Mouse (Mus musculus): ENCODE results near the gene Nadsyn1. TPM values are rescaled to one million over a fixed set of nuclear protein-coding genes. Genes with fewer than 3 reads are reported as not detected.

Nadsyn1 gene
- polyA plus RNA-seq, 1 experiment: 5.6 TPM

DNA sequence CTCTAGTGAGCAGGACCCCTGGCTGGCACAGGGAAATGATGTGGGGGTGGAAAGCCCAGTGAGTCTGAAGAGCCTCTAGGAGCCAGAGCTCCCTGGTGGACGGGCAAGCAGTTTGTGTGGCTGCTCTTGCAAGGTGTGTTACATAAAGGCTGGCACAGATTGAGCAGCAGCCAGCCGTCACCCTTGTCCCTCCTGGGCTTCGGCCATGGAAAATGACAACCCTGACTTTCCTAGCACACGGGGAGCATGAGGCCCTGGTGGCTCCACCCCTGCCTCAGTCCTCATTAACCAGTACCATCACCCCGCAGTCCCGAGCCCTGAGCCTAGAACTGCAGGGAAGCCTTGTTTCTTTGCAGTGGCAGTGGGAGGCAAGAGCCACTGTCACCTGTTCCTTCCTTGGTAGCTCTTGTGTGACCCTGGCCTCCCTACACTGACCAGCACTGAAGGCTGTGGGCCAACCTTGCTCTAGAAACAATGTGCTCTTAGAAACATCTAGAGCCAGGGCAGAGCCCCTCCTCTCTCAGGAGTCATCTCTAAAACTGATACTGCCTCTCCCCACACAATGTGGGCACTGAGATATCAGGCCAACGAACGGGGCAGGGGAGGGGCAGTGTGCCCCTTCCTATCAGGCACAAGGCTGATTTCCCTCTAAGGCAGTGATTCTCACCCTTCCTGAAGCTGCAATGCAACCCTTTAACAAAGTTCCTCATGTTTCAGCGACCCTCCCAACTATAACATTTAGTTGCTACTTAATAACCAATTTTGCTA is 67.1 kb downstream of the Nadsyn1 start:
- no peaks in the 10 kb centered on the region for H3K79me3 ChIP-seq (ENCODE audit: low read depth)
- no peaks in the 10 kb centered on the region for H3K36me3 ChIP-seq (ENCODE audit: control insufficient read depth, insufficient read depth)
- TF ChIP-seq USF1 (IDR thresholded peaks at IDR 0.05; ENCODE audit: low read depth): no peak
- no peak for TF ChIP-seq MYOG (IDR thresholded peaks at IDR 0.05; ENCODE audit: control insufficient read depth, extremely low read depth, insufficient read length)
- no peak for TF ChIP-seq FOSL1 (IDR thresholded peaks at IDR 0.05; ENCODE audit: insufficient read depth, low read length, poor library complexity, severe bottlenecking)
- no peak for TF ChIP-seq CTCF (IDR thresholded peaks at IDR 0.05; ENCODE audit: control insufficient read depth, insufficient read depth, insufficient read length)
- TF ChIP-seq CEBPB (IDR thresholded peaks at IDR 0.05; ENCODE audit: low read depth): no peak
- TF ChIP-seq MAX (IDR thresholded peaks at IDR 0.05): no peak
- TF ChIP-seq MYOD1 (IDR thresholded peaks at IDR 0.05; ENCODE audit: control insufficient read depth, insufficient read length, low read depth): no peak

DNA sequence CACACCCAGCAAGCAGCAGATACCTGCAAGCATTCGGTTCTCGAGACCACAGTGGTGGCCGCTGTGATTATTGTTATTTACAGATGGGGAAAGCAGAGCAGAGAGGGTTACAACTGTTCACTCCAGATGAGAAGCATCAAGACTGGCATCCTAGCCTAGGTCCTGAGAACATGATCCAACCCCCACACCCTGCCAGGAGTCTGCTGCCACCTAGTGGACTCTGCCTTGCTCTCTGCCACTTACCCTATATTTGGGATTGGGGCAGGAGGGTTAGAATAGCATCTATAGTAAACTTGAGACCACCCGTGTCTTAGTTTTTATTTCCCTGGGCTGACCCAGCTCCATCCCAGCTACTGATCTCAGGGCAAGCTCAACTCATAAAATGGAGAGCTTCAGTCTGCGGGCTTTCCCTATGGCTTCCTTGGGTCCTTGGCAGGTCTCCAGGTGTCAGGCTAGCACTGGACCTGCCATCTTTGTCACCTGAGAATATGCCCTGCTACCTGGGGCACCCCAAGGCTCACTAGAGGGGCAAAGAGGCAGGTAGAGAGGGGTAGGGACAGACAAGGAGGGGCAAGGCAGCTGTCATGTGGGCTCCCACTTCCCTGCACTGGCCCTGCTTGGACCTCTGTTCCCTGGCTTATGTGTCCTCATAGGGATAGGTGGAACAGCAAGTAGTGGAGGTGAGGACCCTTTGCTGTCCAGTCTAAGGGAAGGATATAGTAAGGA is 68.5 kb downstream of the Nadsyn1 start:
- no peak overlapping the region for H3ac ChIP-seq (ENCODE audit: control insufficient read depth, insufficient read length, low read depth)
- peaks cover 3% of the 10 kb centered on the region for H3K27me3 ChIP-seq (ENCODE audit: control insufficient read depth, insufficient read depth, insufficient read length)
- no peak overlapping the region for H3K4me3 ChIP-seq (ENCODE audit: insufficient read depth, poor library complexity, severe bottlenecking)
- H3K79me2 ChIP-seq (ENCODE audit: control insufficient read depth, insufficient read depth): no peaks in the 10 kb centered on the region
- TF ChIP-seq MYOG (IDR thresholded peaks at IDR 0.05; ENCODE audit: control insufficient read depth, extremely low read depth, insufficient read length) (no peak), USF1 (IDR thresholded peaks at IDR 0.05; ENCODE audit: low read depth) (no peak), CEBPB (IDR thresholded peaks at IDR 0.05; ENCODE audit: low read depth) (no peak), MAX (IDR thresholded peaks at IDR 0.05) (no peak), MYOD1 (IDR thresholded peaks at IDR 0.05; ENCODE audit: control insufficient read depth, insufficient read length, low read depth) (no peak), FOSL1 (IDR thresholded peaks at IDR 0.05; ENCODE audit: insufficient read depth, low read length, poor library complexity, severe bottlenecking) (no peak), CTCF (IDR thresholded peaks at IDR 0.05; ENCODE audit: control insufficient read depth, insufficient read depth, insufficient read length) (peak; percentile 82)
- H3K36me3 ChIP-seq (ENCODE audit: control insufficient read depth, insufficient read depth): no peaks in the 10 kb centered on the region
- no peaks in the 10 kb centered on the region for H3K79me3 ChIP-seq (ENCODE audit: low read depth)

More for the DNA sequence above, 67.1 kb downstream of the Nadsyn1 start:
- no peak overlapping the region for H3ac ChIP-seq (ENCODE audit: control insufficient read depth, insufficient read length, low read depth)
- peaks cover 3% of the 10 kb centered on the region for H3K27me3 ChIP-seq (ENCODE audit: control insufficient read depth, insufficient read depth, insufficient read length)
- no peak overlapping the region for H3K4me3 ChIP-seq (ENCODE audit: insufficient read depth, poor library complexity, severe bottlenecking)
- no peaks in the 10 kb centered on the region for H3K79me2 ChIP-seq (ENCODE audit: control insufficient read depth, insufficient read depth)

DNA sequence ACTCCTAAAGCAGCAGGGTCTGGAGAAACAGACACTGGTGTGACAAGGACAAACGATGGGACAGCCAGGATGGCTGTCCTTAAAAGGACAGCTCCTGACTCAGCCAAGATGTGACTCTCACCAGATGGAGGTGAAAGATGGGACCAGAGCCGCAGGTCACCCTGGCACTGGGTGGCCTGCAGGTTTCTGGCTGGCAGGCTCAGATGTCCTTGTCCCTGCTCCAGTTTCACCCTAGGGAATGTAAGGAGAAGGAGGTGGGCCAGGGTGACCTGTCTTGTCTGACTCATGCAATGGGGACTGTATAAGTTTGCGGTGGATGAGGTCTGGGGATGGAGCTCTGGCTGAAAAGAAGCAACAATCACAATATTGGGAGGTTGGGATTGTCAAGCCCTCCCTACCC is 70.0 kb downstream of the Nadsyn1 start:
- TF ChIP-seq FOSL1 (IDR thresholded peaks at IDR 0.05; ENCODE audit: insufficient read depth, low read length, poor library complexity, severe bottlenecking) (no peak), MYOD1 (IDR thresholded peaks at IDR 0.05; ENCODE audit: control insufficient read depth, insufficient read length, low read depth) (no peak), MYOG (IDR thresholded peaks at IDR 0.05; ENCODE audit: control insufficient read depth, extremely low read depth, insufficient read length) (no peak), CEBPB (IDR thresholded peaks at IDR 0.05; ENCODE audit: low read depth) (no peak), USF1 (IDR thresholded peaks at IDR 0.05; ENCODE audit: low read depth) (no peak), MAX (IDR thresholded peaks at IDR 0.05) (no peak), CTCF (IDR thresholded peaks at IDR 0.05; ENCODE audit: control insufficient read depth, insufficient read depth, insufficient read length) (no peak)
- no peaks in the 10 kb centered on the region for H3K36me3 ChIP-seq (ENCODE audit: control insufficient read depth, insufficient read depth)
- H3K4me3 ChIP-seq (ENCODE audit: insufficient read depth, poor library complexity, severe bottlenecking): no peak overlapping the region
- no peaks in the 10 kb centered on the region for H3K79me3 ChIP-seq (ENCODE audit: low read depth)
- no peaks in the 10 kb centered on the region for H3K79me2 ChIP-seq (ENCODE audit: control insufficient read depth, insufficient read depth)
- peaks cover 3% of the 10 kb centered on the region for H3K27me3 ChIP-seq (ENCODE audit: control insufficient read depth, insufficient read depth, insufficient read length)
- H3ac ChIP-seq (ENCODE audit: control insufficient read depth, insufficient read length, low read depth): no peak overlapping the region

DNA sequence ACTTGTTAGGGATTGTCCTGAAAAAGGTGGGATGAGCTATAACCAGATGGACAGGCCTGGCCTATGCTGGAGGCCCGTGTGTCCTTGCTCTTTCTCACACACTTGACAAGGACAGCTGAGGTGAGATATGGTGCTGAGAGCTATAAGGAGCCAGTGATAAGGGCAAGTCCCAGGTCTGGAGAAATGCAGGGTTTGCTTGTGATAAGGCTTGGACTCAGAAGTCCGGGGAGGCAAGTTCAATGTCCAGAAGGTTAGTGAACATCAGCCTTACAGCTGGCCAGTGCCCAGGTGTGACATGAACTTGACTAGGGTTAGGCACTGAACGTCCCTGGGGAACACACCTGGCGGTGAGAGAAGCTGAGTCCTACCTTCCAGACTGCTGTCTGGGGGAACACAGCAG is 70.6 kb downstream of the Nadsyn1 start:
- Histone ChIP-seq H3K79me3 (ENCODE audit: low read depth) (no peaks in the 10 kb centered on the region), H3K27me3 (ENCODE audit: control insufficient read depth, insufficient read depth, insufficient read length) (peaks cover 3% of the 10 kb centered on the region), H3K4me3 (ENCODE audit: insufficient read depth, poor library complexity, severe bottlenecking) (no peak overlapping the region), H3K36me3 (ENCODE audit: control insufficient read depth, insufficient read depth) (no peaks in the 10 kb centered on the region), H3K79me2 (ENCODE audit: control insufficient read depth, insufficient read depth) (no peaks in the 10 kb centered on the region), H3ac (ENCODE audit: control insufficient read depth, insufficient read length, low read depth) (no peak overlapping the region)
- TF ChIP-seq FOSL1 (IDR thresholded peaks at IDR 0.05; ENCODE audit: insufficient read depth, low read length, poor library complexity, severe bottlenecking) (no peak), MAX (IDR thresholded peaks at IDR 0.05) (no peak), USF1 (IDR thresholded peaks at IDR 0.05; ENCODE audit: low read depth) (no peak), CEBPB (IDR thresholded peaks at IDR 0.05; ENCODE audit: low read depth) (no peak), CTCF (IDR thresholded peaks at IDR 0.05; ENCODE audit: control insufficient read depth, insufficient read depth, insufficient read length) (no peak), MYOG (IDR thresholded peaks at IDR 0.05; ENCODE audit: control insufficient read depth, extremely low read depth, insufficient read length) (no peak), MYOD1 (IDR thresholded peaks at IDR 0.05; ENCODE audit: control insufficient read depth, insufficient read length, low read depth) (no peak)

DNA sequence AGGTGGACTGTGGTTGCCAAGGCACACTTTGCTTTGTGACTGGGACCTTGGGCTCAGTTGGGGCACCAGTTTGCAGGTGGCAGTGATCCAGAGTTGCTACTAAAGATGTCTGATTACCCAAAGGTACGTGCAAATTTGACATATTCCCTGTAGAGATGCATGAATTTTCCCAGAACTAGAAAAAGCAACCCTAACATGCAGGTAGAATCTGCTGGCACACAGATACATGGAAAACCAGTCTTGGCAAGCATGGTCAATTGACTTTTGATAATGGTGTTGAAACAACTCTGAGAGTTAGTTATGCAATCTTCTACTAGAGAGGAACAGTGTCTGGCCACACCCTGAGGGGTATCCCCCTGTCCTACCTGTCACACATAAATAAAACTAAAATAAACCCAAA is 71.3 kb downstream of the Nadsyn1 start:
- no peaks in the 10 kb centered on the region for H3K36me3 ChIP-seq (ENCODE audit: control insufficient read depth, insufficient read depth)
- H3K4me3 ChIP-seq (ENCODE audit: insufficient read depth, poor library complexity, severe bottlenecking): no peak overlapping the region
- TF ChIP-seq MAX (IDR thresholded peaks at IDR 0.05) (no peak), CTCF (IDR thresholded peaks at IDR 0.05; ENCODE audit: control insufficient read depth, insufficient read depth, insufficient read length) (no peak), MYOG (IDR thresholded peaks at IDR 0.05; ENCODE audit: control insufficient read depth, extremely low read depth, insufficient read length) (no peak), MYOD1 (IDR thresholded peaks at IDR 0.05; ENCODE audit: control insufficient read depth, insufficient read length, low read depth) (no peak), FOSL1 (IDR thresholded peaks at IDR 0.05; ENCODE audit: insufficient read depth, low read length, poor library complexity, severe bottlenecking) (no peak), USF1 (IDR thresholded peaks at IDR 0.05; ENCODE audit: low read depth) (no peak), CEBPB (IDR thresholded peaks at IDR 0.05; ENCODE audit: low read depth) (no peak)
- no peaks in the 10 kb centered on the region for H3K79me2 ChIP-seq (ENCODE audit: control insufficient read depth, insufficient read depth)
- H3ac ChIP-seq (ENCODE audit: control insufficient read depth, insufficient read length, low read depth): no peak overlapping the region
- H3K27me3 ChIP-seq (ENCODE audit: control insufficient read depth, insufficient read depth, insufficient read length): peaks cover 3% of the 10 kb centered on the region
- no peaks in the 10 kb centered on the region for H3K79me3 ChIP-seq (ENCODE audit: low read depth)
